Comparison of ENCODE assay signal across 8 mouse cellular contexts in the genomic region with DNA sequence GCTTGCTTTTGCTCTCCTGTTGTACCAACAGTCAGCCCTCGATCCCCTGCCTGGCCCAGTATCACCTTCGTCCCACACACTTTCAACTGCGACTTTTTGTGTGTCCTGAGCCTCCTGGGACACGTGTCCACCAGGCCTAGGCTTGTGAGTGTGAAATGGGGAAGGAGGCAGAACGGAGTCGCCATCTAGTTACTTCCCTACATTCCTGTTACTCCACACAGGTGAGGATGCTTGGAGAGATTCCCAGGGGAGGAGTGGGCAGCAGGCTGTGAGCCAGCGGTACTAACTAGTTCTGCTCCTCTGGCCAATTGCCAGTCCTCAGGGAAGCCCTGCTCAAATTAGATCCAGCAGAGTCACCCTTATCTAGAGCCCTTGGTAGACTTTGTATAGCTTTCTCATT. TPM values are rescaled to one million over a fixed set of nuclear protein-coding genes. Genes with fewer than 3 reads are reported as not detected.
DNase-seq lines count a peak whose midpoint lies in the region; ATAC-seq and TF ChIP-seq lines count a peak whose summit lies in the region.

No protein-coding gene starts in this region.

- H3K79me2 ChIP-seq in heart, adult 2 months (replicated peaks; ENCODE audit: control insufficient read depth, insufficient read depth, low read length) = no peaks in the 10 kb centered on the region

- intact Hi-C loops in heart, adult 2 months (cut with DNase I) = loop anchor here (2.0 kb wide), 1 partner anchor 16 kb away; no protein-coding TSS in a partner anchor

- H3K27ac ChIP-seq in kidney, embryonic 14.5 days (ENCODE audit: low read depth, low read length) = peak overlapping the region; percentile 62; the same call in 1 of the 2 replicates
- H3K27ac ChIP-seq in kidney, adult 2 months (ENCODE audit: insufficient read depth, low read depth, low read length) = no peak overlapping the region
- peak overlapping the region; percentile 84; the same call in 1 of the 2 replicates for H3K27ac ChIP-seq in heart, adult 2 months
- H3K27ac ChIP-seq in limb, embryonic 13.5 days = peak overlapping the region; percentile 95; the same call in 1 of the 2 replicates
- peak overlapping the region; percentile 83 for H3K27ac ChIP-seq in stomach, postnatal 0 days (replicated peaks)

- no peaks in the 10 kb centered on the region; the same call in 1 of the 2 replicates for H3K9me3 ChIP-seq in kidney, embryonic 14.5 days (ENCODE audit: control insufficient read depth, low read length)
- no peaks in the 10 kb centered on the region for H3K9me3 ChIP-seq in limb, embryonic 13.5 days
- H3K9me3 ChIP-seq in stomach, postnatal 0 days (ENCODE audit: control insufficient read depth, low read length) = no peaks in the 10 kb centered on the region

- no peak overlapping the region; the same call in 1 of the 2 replicates for H3K9ac ChIP-seq in kidney, embryonic 14.5 days (ENCODE audit: low read depth, low read length)
- no peak overlapping the region for H3K9ac ChIP-seq in heart, adult 2 months (ENCODE audit: low read depth, low read length)
- H3K9ac ChIP-seq in limb, embryonic 13.5 days = peak overlapping the region; percentile 9; the same call in 1 of the 2 replicates
- no peak overlapping the region for H3K9ac ChIP-seq in stomach, postnatal 0 days (ENCODE audit: low read length)

- no peak for TF ChIP-seq EP300 in heart, adult 2 months (IDR thresholded peaks at IDR 0.05; ENCODE audit: insufficient read depth, low read depth, low read length)
- no peak for TF ChIP-seq EP300 in stomach, postnatal 0 days (optimal IDR thresholded peaks at IDR 0.05)

- H3K4me1 ChIP-seq in kidney, embryonic 14.5 days (ENCODE audit: control insufficient read depth, insufficient read depth, low read length) = peaks cover 18% of the 10 kb centered on the region; the same call in 1 of the 2 replicates
- H3K4me1 ChIP-seq in kidney, adult 2 months (ENCODE audit: control insufficient read depth, insufficient read depth, low read length) = peaks cover 6% of the 10 kb centered on the region; the same call in 1 of the 2 replicates
- H3K4me1 ChIP-seq in heart, adult 2 months (ENCODE audit: control insufficient read depth, insufficient read depth, low read length) = peaks cover 4% of the 10 kb centered on the region; the same call in 1 of the 2 replicates
- H3K4me1 ChIP-seq in limb, embryonic 13.5 days = peaks cover 19% of the 10 kb centered on the region
- no peaks in the 10 kb centered on the region for H3K4me1 ChIP-seq in stomach, postnatal 0 days (replicated peaks; ENCODE audit: control insufficient read depth, insufficient read depth)

- H3K4me3 ChIP-seq in kidney, embryonic 14.5 days (ENCODE audit: low read length) = peak overlapping the region; percentile 74; the same call in 1 of the 2 replicates
- H3K4me3 ChIP-seq in kidney, adult 2 months (ENCODE audit: insufficient read depth, low read depth, low read length) = no peak overlapping the region
- no peak overlapping the region for H3K4me3 ChIP-seq in heart, adult 2 months
- peak overlapping the region; percentile 78; the same call in 1 of the 2 replicates for H3K4me3 ChIP-seq in limb, embryonic 13.5 days
- no peak overlapping the region for H3K4me3 ChIP-seq in stomach, postnatal 0 days (ENCODE audit: low read depth, low read length)

- no peak overlapping the region for H3K4me2 ChIP-seq in kidney, embryonic 14.5 days (replicated peaks; ENCODE audit: low read depth, low read length)
- peak overlapping the region; percentile 85 for H3K4me2 ChIP-seq in limb, embryonic 13.5 days (replicated peaks)
- H3K4me2 ChIP-seq in stomach, postnatal 0 days (replicated peaks; ENCODE audit: low read depth) = no peak overlapping the region

- DNase-seq in kidney, adult 2 months = no peak
- DNase-seq in brain, adult 2 months (ENCODE audit: low read depth, low spot score) = peak; percentile 23
- DNase-seq in heart, adult 2 months = peak in 1 of 2 experiments; percentile 37
- no peak for DNase-seq in stomach, postnatal 0 days (ENCODE audit: low spot score)
- no peak for DNase-seq in layer of hippocampus, postnatal 25 days (ENCODE audit: extremely low spot score in 1 of 2, low spot score in 1 of 2)

- no peak for ATAC-seq in kidney, embryonic 14.5 days (ENCODE audit: low FRiP score, low TSS enrichment)
- ATAC-seq in limb, embryonic 13.5 days (ENCODE audit: low FRiP score, low read depth) = no peak
- ATAC-seq in stomach, postnatal 0 days (ENCODE audit: low FRiP score, low TSS enrichment) = no peak
- no peak for ATAC-seq in erythroblast, adult 5-6 weeks (replicated peaks; ENCODE audit: low FRiP score, poor library complexity, severe bottlenecking)

- no peak for TF ChIP-seq CTCF in kidney, adult 2 months (conservative IDR thresholded peaks at IDR 0.05; ENCODE audit: insufficient read depth, insufficient read length, low read depth, low read length)
- no peak for TF ChIP-seq CTCF in heart, adult 2 months (IDR thresholded peaks at IDR 0.05)
- TF ChIP-seq CTCF in stomach, postnatal 0 days (IDR thresholded peaks at IDR 0.05; ENCODE audit: low read depth) = no peak

- no peaks in the 10 kb centered on the region for H3K27me3 ChIP-seq in kidney, embryonic 14.5 days (ENCODE audit: control insufficient read depth, insufficient read depth, low read length)
- H3K27me3 ChIP-seq in kidney, adult 2 months (replicated peaks; ENCODE audit: control insufficient read depth, insufficient read depth, low read length) = no peaks in the 10 kb centered on the region
- no peaks in the 10 kb centered on the region for H3K27me3 ChIP-seq in heart, adult 2 months (ENCODE audit: control insufficient read depth, insufficient read depth, low read length)
- no peaks in the 10 kb centered on the region for H3K27me3 ChIP-seq in limb, embryonic 13.5 days
- H3K27me3 ChIP-seq in stomach, postnatal 0 days (ENCODE audit: control insufficient read depth, insufficient read depth, low read length) = no peaks in the 10 kb centered on the region

- WGBS in kidney, embryonic 14.5 days = 50% methylated on average over 7 of the region's 7 CpGs
- 57% methylated on average over 7 of the region's 7 CpGs for WGBS in kidney, adult 2 months
- 28% methylated on average over 7 of the region's 7 CpGs for WGBS in heart, adult 2 months
- WGBS in limb, embryonic 13.5 days = 37% methylated on average over 7 of the region's 7 CpGs
- 33% methylated on average over 7 of the region's 7 CpGs for WGBS in stomach, postnatal 0 days

- TF ChIP-seq POLR2A in kidney, adult 2 months (IDR thresholded peaks at IDR 0.05; ENCODE audit: low read depth, low read length) = no peak
- TF ChIP-seq POLR2A in heart, adult 2 months (IDR thresholded peaks at IDR 0.05; ENCODE audit: insufficient read depth, low read depth, low read length) = no peak

- H3K36me3 ChIP-seq in kidney, embryonic 14.5 days (ENCODE audit: control insufficient read depth, insufficient read depth, low read length) = peaks cover 19% of the 10 kb centered on the region; the same call in 1 of the 2 replicates
- H3K36me3 ChIP-seq in kidney, adult 2 months (ENCODE audit: control insufficient read depth, insufficient read depth, low read length) = no peaks in the 10 kb centered on the region
- no peaks in the 10 kb centered on the region for H3K36me3 ChIP-seq in heart, adult 2 months (ENCODE audit: control insufficient read depth, insufficient read depth, low read length)
- peaks cover 21% of the 10 kb centered on the region for H3K36me3 ChIP-seq in limb, embryonic 13.5 days
- 0 out of 2 replicates have a peak, but pooled peaks cover 3% of the 10 kb centered on the region for H3K36me3 ChIP-seq in stomach, postnatal 0 days (ENCODE audit: control insufficient read depth, insufficient read depth, low read length)

RNA-seq across cellular contexts. Expression of a gene that starts 0.7 kb away (rescaled TPM):
- polyA plus RNA-seq in kidney, embryonic 14.5 days (2014; fragmentation: Nextera tagmentation; extraction: Ambion mirVana) = 2,350 and 2,543 TPM in 2 replicates
- polyA plus RNA-seq in kidney, adult 2 months (2012; rRNA removed) = 3,280 and 4,796 TPM in 2 replicates
- 100 to 1,000 TPM; 200 to 220 TPM for total RNA-seq in heart, adult 2 months (2021)
- polyA plus RNA-seq in heart, adult 2 months (2012; rRNA removed) = 375 and 556 TPM in 2 replicates
- polyA plus RNA-seq in limb, embryonic 13.5 days (2015; fragmentation: Nextera tagmentation; extraction: Ambion mirVana) = 1,677 and 1,740 TPM in 2 replicates
- 805 and 984 TPM in 2 replicates for polyA plus RNA-seq in stomach, postnatal 0 days (2015; fragmentation: Nextera tagmentation; extraction: Ambion mirVana)
- total RNA-seq in erythroblast, adult 5-6 weeks (2015; ENCODE audit: low replicate concordance) = 47.2 and 79.7 TPM in 2 replicates
- total RNA-seq in erythroblast, adult 5-6 weeks (2017; ENCODE audit: low replicate concordance) = 48.1 and 65.8 TPM in 2 replicates
- 100 to 1,000 TPM; 420 to 504 TPM for total RNA-seq in layer of hippocampus, postnatal 25 days (2021)

RNA-seq across cellular contexts. Expression of a gene that starts 23.5 kb away (rescaled TPM):
- polyA plus RNA-seq in kidney, embryonic 14.5 days (2014; fragmentation: Nextera tagmentation; extraction: Ambion mirVana) = 28.2 and 29.1 TPM in 2 replicates
- 1,054 and 1,473 TPM in 2 replicates for polyA plus RNA-seq in kidney, adult 2 months (2012; rRNA removed)
- total RNA-seq in heart, adult 2 months (2021) = 10 to 100 TPM in 1 of 2 experiments, 1 to 10 TPM in 1; 8.0 to 12.8 TPM
- polyA plus RNA-seq in heart, adult 2 months (2012; rRNA removed) = 53.4 and 69.1 TPM in 2 replicates
- 12.7 and 13.8 TPM in 2 replicates for polyA plus RNA-seq in limb, embryonic 13.5 days (2015; fragmentation: Nextera tagmentation; extraction: Ambion mirVana)
- polyA plus RNA-seq in stomach, postnatal 0 days (2015; fragmentation: Nextera tagmentation; extraction: Ambion mirVana) = 77.4 and 81.0 TPM in 2 replicates
- 7.9 and 8.8 TPM in 2 replicates for total RNA-seq in erythroblast, adult 5-6 weeks (2015; ENCODE audit: low replicate concordance)
- total RNA-seq in erythroblast, adult 5-6 weeks (2017; ENCODE audit: low replicate concordance) = 2.4 and 11.0 TPM in 2 replicates
- 1 to 10 TPM; 2.2 to 4.5 TPM for total RNA-seq in layer of hippocampus, postnatal 25 days (2021)

RNA-seq across cellular contexts. Expression of a gene that starts 32.5 kb away (rescaled TPM):
- 3.2 and 4.1 TPM in 2 replicates for polyA plus RNA-seq in kidney, embryonic 14.5 days (2014; fragmentation: Nextera tagmentation; extraction: Ambion mirVana)
- polyA plus RNA-seq in kidney, adult 2 months (2012; rRNA removed) = 5.0 and 6.4 TPM in 2 replicates
- total RNA-seq in heart, adult 2 months (2021) = under 1 TPM; 0.50 to 0.65 TPM
- 1.0 and 1.3 TPM in 2 replicates for polyA plus RNA-seq in heart, adult 2 months (2012; rRNA removed)
- 3.4 and 3.7 TPM in 2 replicates for polyA plus RNA-seq in limb, embryonic 13.5 days (2015; fragmentation: Nextera tagmentation; extraction: Ambion mirVana)
- polyA plus RNA-seq in stomach, postnatal 0 days (2015; fragmentation: Nextera tagmentation; extraction: Ambion mirVana) = 23.6 and 32.3 TPM in 2 replicates
- total RNA-seq in erythroblast, adult 5-6 weeks (2015; ENCODE audit: low replicate concordance) = 1.7 TPM in 1 of 2 replicates, not detected in the other
- not detected in 2 replicates for total RNA-seq in erythroblast, adult 5-6 weeks (2017; ENCODE audit: low replicate concordance)
- 1 to 10 TPM; 3.8 to 4.7 TPM for total RNA-seq in layer of hippocampus, postnatal 25 days (2021)

RNA-seq across cellular contexts. Expression of a gene that starts 38.4 kb away (rescaled TPM):
- polyA plus RNA-seq in kidney, embryonic 14.5 days (2014; fragmentation: Nextera tagmentation; extraction: Ambion mirVana) = not detected in 2 replicates
- polyA plus RNA-seq in kidney, adult 2 months (2012; rRNA removed) = 0.11 and 0.23 TPM in 2 replicates
- total RNA-seq in heart, adult 2 months (2021) = not detected
- 0.29 and 0.44 TPM in 2 replicates for polyA plus RNA-seq in heart, adult 2 months (2012; rRNA removed)
- not detected in 2 replicates for polyA plus RNA-seq in limb, embryonic 13.5 days (2015; fragmentation: Nextera tagmentation; extraction: Ambion mirVana)
- polyA plus RNA-seq in stomach, postnatal 0 days (2015; fragmentation: Nextera tagmentation; extraction: Ambion mirVana) = not detected in 2 replicates
- total RNA-seq in erythroblast, adult 5-6 weeks (2015; ENCODE audit: low replicate concordance) = not detected in 2 replicates
- total RNA-seq in erythroblast, adult 5-6 weeks (2017; ENCODE audit: low replicate concordance) = 0.84 TPM in 1 of 2 replicates, not detected in the other
- not detected for total RNA-seq in layer of hippocampus, postnatal 25 days (2021)

Comparison
In these comparisons a context has a peak if more than half of its experiments do, and no peak if none do; other contexts are left out.
1. H3K4me3 ChIP-seq: peak in kidney, embryonic 14.5 days (single experiment) and limb, embryonic 13.5 days (single experiment); none in kidney, adult 2 months (single experiment), heart, adult 2 months (single experiment) and stomach, postnatal 0 days (single experiment).
2. RNA of a gene that starts 23.5 kb away (polyA plus RNA-seq): 1,054 to 1,473 TPM in kidney, adult 2 months; 77.4 to 81.0 TPM in stomach, postnatal 0 days, 53.4 to 69.1 TPM in heart, adult 2 months, 28.2 to 29.1 TPM in kidney, embryonic 14.5 days and 12.7 to 13.8 TPM in limb, embryonic 13.5 days; every median in the first group is over 10 times any median in the second.